Mouse (Mus musculus): ENCODE results near the gene Uba3. TPM values are rescaled to one million over a fixed set of nuclear protein-coding genes. Genes with fewer than 3 reads are reported as not detected.
A peak's percentile ranks its signal among the peaks of the same experiment; 100 is the strongest.

Gene Uba3
- 10 to 100 TPM; 57.1 to 59.1 TPM for total RNA-seq (2021)
- long read RNA-seq, experiment 1, transcript Uba3-201 (18 exons, 2,257 nt) = major isoform, 13 of 26 reads
- long read RNA-seq, experiment 1, transcript Uba3-202 (17 exons, 2,465 nt) = minor isoform, 6 of 26 reads
- long read RNA-seq, experiment 1, partial matches to known transcripts = 3 of 26 reads
- long read RNA-seq, experiment 1, other reads (novel, unspliced or antisense) = 4 of 26 reads
- long read RNA-seq, experiment 2, transcript Uba3-202 (17 exons, 2,465 nt) = minor isoform, 9 of 51 reads
- long read RNA-seq, experiment 2, transcript Uba3-201 (18 exons, 2,257 nt) = major isoform, 26 of 51 reads
- long read RNA-seq, experiment 2, partial matches to known transcripts = 6 of 51 reads
- long read RNA-seq, experiment 2, other reads (novel, unspliced or antisense) = 9 of 51 reads

DNA sequence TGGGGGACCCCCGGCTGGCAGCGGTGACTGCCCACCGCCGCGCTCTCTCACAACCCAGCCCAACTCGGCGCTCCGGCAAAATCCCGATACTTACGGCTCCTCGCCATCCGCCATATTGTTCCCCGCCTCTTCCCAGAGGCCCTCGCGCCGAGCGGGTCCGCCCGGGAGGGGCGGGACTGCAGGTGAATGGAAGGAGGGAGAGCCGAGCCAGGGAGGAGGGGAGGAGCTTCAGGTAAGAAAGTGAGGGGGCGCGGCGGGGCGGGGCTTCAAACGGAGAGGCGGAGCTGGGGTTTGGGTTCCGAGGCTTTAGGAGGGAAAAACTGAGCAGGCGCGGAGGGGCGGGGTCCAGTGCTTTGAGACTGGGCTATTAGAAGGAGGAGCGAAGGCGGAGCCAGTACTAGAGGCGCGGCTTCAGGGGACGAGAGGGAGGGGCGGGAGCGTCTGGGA, at the start of gene Uba3:
TSS of gene Uba3 (minus strand) at position 209 of the 447 bp plus-strand sequence.
- DNase-seq (ENCODE audit: low spot score in 2 of 2) = peak; percentile 99 to 100

DNA sequence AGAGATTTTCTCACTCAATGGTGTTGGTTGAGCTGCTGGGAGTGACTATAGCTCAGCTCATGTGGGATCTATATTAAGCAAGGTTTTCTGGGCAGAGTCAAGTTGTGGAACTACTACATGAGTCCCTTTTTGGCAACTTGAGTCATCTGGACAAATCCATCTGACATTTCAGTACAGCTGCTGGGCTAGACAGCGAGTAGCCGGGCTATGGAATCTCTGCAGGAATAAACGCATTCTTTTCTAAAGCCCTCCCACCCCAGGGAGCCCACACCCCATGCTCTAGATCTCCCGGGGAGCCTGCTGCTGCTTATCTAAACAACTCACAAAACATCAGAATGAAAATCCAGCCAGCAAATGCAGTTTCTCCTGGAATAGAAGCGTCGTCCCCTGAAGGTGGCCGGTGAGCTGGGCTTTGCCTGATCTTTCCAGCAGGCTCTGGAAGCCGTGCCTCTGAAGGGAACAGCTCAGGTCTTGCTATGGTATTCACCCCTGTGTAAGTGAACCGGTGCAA, 47.3 kb upstream of the Uba3 start, which contains the start of gene Lmod3:
TSS of gene Lmod3 (minus strand) at position 49 of the 511 bp plus-strand sequence.
- no peak for DNase-seq (ENCODE audit: low spot score in 2 of 2)

DNA sequence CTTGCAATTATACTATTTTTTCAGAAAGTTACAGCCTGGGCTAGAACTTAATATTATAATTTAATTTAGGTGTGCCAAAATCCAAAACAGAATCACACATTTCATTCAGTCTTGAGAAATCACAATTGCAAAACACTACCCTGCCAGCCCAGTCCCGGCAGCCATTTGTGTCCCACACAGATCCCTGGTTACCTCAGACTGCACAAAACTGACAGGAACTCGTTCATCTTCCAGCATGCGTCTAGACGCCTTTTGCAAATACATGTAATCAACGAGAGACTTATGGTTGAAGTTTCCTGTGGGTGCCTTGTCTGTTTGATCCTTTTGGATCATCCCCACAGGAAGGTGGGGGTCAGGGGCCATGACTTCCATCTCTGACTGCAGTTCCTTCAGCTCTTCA, 46.6 kb upstream of the Uba3 start:
- no peak for DNase-seq (ENCODE audit: low spot score in 2 of 2)

DNA sequence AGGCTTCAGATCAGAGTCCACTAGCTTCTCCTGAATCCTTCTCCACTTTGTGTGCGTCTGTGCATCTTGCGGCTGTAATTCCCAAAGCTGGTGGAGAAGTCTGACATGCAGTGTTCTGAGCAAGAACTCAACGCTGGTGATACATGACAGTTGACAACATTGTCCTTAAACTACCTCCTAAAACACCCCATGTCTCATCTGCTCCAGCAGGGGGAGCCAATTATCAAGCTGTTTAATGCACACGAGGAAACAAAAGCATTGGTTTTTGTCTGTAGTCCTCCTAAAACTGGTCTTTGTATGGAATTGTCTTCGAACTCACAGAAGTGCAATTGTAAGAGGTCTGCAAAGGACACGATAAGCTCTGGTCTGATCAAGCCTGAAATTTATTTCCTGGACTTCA, 45.5 kb upstream of the Uba3 start:
- DNase-seq (ENCODE audit: low spot score in 2 of 2) = peak in 1 of 2 experiments; percentile 17

DNA sequence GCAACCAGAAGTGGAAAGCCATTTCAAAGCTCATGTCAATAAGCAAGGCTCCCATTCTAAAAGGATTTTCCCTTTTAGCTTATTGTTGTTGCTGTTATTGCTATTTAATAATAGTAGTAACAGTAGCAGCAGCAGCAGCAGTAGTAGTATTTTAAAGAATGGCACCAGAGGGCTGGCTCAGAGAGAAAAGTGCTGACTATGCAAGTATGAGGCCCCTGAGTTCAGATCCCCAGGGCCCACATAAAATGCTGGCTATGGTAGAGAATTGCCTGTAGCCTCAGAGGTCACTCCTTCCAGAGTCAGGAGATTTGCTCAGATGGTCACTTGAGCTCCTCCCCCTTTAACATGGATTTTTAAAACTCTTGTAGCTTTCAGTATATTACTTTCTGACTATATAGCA, 39.8 kb upstream of the Uba3 start:
- no peak for DNase-seq (ENCODE audit: low spot score in 2 of 2)

DNA sequence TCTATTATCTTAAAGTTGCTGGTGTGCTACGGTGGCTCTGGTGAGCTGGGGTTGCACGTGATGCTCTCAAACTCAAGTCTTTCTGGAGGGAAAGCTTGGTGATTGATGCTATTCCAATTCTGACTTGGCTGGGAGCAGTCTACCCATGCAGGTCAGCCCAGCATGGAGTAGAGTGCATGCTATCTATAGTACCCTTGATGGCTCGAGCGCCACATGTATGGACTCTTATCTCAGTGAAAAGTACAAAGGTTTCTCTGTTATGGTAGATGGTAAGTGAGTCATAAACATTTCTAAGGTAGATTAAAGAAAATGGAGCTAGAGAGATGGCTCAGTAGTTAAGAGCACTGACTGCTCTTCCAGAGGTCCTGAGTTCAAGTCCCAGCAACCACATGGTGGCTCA, 37.1 kb upstream of the Uba3 start:
- DNase-seq (ENCODE audit: low spot score in 2 of 2) = no peak

DNA sequence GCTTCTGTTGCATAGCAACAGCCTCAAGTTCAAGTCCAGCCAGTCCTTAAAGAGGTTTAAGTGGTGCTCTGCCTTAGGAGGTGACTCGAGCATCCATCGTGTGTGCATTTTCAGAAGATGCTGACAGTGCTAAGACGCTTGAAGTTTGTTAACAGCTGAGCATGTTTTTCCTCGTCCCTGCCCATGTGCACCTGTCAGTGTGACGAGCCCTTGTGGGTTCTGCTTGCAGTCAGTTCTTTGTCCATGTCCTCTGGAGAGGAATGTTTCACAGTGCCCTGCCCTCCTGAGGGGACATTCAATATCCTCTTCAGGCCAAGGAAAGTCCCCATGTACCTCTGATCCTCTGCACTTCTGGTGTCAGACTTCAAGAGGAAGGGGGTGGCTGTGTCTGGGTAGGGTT, 34.6 kb upstream of the Uba3 start:
- DNase-seq (ENCODE audit: low spot score in 2 of 2) = no peak

DNA sequence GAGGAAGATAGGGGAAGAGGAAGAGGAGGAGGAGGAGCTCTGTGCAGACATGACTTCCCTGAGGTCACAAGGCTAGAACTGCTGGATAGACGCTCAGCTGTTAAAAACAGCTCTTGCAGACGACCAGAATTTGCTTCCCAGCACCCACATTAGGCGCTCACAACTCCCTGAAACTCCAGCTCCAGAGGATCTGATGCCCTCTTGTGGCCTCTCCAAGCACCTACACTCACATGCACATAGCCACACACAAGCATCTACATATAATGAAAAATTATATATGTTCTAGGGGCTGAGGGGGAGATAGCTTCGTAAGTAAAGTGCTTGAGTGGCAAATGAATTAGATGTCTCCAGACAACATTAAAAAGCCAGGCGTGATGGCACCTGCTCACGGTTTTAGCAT, 33.9 kb upstream of the Uba3 start:
- no peak for DNase-seq (ENCODE audit: low spot score in 2 of 2)

DNA sequence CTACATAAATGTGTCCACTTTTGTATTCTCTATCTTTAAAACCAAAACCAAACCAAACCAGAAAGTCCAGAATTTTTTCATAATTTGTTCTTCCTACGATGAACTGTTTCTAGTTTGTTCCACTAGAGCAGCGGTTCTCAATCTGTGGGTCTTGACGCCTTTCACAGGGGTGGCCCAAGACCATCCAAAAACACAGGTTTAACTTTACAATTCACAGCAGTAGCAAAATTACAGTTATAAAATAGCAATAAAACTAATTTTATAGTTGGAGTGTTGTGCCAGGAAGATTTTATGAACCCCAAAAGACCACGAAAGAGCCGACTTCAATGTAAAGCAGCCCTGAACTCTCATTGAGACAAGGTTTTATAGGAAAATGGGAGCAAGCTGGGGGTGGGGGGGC, 30.6 kb upstream of the Uba3 start:
- DNase-seq (ENCODE audit: low spot score in 2 of 2) = no peak

DNA sequence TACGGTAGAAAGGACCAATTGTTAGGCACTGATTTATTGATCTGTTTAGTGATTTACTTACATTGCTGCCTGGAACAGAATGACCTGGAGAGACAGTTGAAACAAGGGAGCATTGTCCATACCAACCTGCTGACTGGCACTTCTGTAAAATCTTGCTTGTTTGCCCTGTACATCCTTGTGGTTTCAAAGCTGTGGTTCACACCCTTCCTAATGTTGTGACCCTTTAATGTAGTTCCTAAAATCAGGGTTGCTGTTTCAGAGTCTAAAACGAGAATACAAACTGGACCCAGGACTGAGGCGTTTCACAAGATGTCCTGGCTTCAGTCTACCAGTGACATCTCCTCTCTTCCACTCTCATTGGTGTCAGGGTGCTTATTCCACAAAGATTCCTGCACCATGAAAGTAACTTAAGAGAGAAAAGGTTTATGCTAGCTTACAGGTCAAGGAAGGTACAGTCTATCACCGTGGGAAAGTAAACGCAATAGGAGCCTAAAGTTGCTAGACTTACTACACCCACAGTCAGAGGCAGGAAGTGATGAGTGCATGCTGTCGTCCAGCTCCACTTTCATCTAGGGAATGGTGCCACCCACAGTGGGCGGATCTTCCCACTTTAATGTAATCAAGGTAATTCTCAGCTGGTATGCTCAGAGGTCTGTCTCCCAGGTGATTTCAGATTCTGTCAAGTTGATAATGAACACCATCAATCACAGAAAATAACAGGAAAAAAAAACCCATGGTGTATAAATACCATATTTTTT, 29.6 kb upstream of the Uba3 start:
- DNase-seq (ENCODE audit: low spot score in 2 of 2) = no peak

DNA sequence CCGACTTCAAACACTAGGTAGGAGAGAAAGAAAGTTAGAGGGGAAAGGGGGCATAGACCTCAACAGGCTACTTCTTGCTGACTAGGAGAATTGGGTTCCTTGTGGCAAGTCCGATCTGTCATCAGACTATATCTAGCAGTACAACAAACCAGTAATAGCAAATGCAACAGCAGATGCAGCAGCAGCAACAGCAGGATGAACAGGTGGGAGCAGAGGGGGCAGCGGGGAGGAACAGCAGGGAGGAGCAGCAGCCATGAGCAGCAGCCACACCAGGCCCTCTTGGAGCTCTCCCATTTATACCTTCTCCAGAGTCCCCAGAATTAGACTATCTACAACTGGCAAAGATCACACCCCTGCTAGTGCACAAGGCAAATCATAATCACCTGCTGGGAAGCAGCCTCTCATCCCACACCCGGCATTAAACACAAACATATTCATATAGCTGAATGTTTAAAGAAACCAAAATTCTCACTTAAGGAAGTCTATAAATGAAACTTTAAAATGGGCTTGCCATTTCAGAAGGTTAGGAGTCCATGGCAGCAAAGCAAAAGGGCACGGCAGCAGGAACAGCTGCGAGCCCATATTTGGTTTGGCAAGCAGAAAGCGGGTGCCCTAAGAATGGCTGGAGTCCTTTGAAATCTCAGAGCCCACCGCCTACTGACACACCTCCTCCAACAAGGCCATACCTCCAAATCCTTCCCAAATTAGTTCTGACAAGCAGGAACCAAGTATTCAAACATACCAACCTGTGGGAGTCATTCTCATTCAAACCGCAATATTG, 21.8 kb upstream of the Uba3 start:
- no peak for DNase-seq (ENCODE audit: low spot score in 2 of 2)

DNA sequence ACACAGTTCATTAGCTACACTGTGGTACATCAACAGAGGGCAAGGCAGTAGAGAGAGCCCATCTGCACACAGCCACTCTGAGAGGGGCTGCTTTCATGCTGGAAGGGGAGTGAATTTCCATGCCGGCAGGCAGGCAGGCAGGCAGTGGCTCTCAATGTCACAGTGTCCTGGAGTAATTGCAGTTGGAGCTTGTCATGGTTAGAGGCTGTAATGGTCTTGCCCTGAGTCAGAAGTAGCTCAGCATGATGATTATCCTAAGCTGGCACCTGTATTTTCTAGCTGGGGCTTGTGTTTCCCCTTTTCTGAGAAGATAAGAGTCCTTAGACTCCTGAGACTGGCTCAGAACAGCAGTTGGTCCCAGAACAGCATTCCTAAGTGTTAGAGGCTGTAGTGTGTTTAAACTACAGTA, 20.6 kb upstream of the Uba3 start:
- no peak for DNase-seq (ENCODE audit: low spot score in 2 of 2)

DNA sequence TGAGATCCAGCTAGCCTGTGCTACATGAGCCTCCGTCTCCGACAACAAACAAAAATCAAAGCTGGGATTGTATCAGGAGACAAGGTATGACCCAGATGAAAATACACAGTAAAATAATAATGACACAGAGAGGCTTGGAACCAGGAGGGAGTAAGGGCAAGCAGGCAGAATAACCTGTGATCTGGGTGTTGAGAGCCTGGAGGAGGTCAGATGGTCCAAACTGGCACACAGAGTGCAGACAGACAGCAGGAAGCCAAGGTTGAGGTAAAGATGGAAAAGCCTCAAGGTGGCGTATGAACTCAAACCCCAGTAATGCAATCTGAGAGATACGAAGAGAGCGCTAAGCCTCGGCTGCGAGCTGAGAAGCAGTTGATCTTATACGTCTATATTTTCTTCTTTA, 19.1 kb upstream of the Uba3 start:
- no peak for DNase-seq (ENCODE audit: low spot score in 2 of 2)

DNA sequence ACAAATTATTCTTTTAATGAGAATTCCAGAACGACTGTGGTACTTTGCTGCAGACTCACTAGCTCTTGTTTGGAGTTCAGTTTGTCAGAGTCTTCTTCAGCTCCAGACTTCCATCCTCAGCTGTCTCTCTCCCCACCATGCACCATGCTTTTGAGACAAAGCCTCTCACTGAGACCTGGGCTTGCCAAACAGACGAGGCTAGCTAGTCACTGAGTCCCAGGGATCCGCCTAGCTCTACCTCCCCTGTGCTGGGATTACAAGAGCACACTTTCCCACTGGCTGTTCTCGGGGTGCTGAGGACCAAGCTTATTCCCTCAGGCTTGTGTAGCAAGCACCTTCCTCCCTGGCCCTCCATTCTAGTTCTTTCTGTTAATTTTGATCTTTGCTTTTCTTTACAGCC, 18.1 kb upstream of the Uba3 start:
- no peak for DNase-seq (ENCODE audit: low spot score in 2 of 2)

DNA sequence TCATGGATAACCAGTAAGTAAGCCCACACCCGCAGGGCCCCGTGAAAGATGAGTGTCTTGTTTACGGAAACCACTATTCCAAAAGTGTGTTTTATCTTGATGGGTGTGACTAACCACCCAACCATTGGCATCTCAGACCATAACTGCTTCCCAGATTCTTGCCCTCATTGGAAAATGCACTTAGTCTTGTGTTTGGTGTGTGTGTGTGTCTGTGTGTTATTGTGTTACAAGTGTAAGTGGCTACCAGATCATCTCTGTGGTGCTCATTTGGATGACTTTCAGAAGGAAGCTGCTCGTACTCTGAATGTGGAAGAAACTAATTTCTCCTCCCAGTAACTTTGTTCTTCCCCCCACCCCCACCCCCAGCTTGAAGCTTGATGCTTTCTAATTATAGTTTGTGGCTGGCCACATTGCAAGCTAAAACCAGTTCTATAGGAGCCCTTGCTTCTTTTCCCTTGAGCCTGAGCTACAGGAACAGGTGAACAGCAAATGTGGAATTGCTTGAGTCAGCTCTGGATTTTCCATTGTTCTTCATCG, 17.6 kb upstream of the Uba3 start:
- no peak for DNase-seq (ENCODE audit: low spot score in 2 of 2)

DNA sequence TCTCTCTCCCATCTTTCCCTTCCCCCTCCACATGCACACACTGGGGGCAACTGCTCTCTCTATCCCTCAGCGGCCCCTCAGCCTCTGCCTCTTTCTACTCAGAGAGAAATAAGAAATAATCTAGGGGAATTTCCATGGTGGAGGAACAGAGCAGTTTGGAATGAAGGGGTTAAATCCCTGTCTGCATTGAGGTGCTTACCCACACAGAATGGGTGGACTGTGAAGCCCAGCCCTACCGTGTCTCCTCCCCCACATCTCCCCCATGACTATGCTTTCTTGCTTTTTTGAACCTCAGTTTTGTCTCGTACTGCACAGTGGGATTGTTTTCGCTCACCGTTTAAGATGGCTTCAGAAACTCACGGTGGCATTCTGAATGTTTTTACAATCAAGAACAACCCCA, 16.9 kb upstream of the Uba3 start:
- DNase-seq (ENCODE audit: low spot score in 2 of 2) = no peak

DNA sequence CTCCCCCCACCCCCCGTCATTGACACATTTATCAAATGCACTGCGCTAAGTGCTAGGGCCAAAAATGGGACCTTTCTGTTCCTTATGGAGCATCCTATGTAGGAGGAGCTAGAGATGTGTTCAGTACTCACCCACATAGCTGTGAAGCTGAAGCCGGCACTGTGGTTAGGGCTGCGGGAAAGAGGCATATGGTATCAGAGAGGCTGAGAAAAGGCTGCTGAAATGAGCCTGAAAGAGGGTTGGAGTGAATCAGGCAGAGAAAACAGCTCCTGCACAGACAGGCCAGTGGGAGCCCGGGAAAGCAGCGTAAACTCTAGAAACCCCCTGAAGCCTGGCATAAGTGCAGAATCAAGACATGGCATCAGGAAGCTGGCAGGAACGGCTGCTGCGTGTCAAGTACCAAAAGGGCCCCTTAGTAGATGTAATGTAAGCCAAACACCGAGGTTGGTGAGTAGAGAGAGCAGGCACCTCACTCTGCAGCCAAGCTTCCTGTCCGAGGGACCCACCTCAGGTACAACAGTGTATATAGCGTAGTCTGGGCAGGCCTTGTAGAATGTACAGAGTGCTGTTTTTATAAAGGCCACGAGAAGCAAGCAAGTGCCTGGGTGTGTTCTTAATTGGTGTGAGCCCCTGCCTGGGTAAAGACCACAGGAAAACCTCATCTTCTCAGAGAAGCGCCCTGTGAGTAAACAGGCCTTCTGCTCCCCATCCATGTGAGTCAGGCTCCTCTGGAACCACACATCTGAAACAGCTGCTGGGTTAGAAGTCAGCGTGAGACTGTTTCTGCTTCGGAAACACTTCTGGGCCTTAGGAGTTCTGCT, 16.0 kb upstream of the Uba3 start:
- DNase-seq (ENCODE audit: low spot score in 2 of 2) = no peak

DNA sequence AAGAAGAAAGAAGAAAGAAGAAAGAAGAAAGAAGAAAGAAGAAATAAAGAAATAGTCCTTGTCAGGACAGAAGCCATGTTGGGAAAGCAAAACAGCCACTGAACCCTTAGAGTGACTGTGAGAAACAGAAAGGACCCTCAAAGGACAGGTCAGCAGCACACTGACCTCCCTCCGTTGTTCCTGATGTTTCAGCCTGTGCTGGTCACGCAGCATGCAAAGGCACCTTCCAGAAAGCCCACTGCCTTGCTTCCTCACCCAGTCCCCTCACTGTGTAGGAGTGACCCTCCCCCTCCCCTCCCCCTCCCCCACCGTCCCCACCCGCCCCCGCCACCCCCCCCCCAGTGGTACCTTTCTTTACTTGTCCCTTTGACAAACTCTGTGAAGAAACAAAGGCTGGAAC, 15.2 kb upstream of the Uba3 start:
- DNase-seq (ENCODE audit: low spot score in 2 of 2) = no peak

DNA sequence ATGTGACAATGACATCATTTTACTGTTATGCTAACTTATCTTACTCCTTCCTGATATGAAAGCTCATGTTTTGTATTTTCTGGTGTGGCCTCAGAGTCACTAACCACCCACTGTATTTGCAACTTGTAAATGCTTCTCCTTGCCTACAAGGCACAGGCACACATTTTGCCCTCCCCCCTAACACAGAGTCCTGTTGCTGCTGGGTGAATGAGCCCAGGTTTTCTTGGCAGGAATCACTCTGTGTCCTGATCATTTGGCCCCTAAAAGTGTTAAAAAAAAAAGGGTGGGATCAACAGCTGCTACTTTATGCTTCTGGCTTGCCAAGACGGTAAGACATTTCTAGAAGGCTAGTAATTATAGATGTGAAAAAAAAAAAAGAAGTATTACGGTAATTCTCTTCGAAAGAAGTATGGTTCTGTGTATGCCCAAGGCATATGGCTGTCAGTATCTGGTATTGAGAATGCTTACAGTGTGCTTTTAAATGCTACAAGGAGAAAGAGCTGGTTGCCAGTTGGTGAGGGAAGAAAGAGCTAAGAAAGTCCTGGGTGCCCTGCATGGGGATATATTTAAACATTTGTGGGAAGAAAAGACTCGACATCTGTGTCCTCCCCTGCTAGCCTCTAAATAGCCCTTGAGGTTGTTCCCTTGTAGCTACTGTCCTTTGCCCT, 10.8 kb upstream of the Uba3 start:
- no peak for DNase-seq (ENCODE audit: low spot score in 2 of 2)

DNA sequence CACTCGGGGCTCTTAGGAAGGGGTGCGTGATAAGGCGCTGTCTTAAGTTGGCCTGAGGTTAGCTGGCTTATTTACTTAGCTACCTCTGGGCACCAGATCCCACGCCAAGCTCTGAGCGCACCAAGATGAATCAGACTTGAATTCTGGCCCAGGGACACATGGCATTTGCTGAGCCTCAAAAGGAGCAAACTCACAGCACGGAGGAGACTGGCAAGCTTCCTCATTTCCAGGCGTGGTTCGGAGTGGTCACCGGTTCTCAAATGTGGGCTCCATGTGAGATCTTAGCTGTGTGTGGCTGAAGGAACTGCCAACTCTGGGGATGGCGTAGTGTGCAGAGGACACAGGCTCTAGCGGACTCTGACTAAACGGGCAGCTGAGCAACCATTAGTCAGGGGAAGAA, 6.5 kb upstream of the Uba3 start:
- DNase-seq (ENCODE audit: low spot score in 2 of 2) = no peak

Measured in adrenal gland, postnatal 4 days (tissue).